Comparison of ENCODE assay signal across 8 mouse cellular contexts in the genomic region with DNA sequence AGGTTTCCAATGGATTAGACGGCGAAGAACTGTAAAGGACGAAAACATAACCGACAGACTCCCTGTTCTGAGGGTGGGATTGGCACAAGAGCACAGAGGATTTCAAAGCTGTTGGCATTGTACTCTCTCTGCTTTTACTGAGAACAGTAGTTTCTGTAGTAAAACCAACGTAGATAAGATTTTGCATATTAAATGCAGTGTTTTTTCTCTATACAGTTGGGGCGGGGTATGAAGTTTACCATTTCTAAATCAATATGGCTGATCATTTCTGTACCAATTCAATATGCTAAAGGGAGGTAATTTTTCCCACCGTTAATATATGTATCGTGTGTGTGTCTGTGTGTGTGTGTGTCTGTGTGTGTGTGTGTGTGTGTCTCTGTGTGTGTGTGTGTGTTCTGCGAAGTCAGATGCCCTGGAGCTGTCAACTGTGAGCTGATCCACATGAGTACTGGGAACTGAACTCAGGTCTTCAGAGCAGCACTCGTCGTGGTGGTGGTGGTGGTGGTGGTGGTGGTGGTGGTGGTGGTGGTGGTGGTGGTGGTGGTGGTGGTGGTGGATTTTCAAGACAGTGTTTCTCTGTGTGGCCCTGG. TPM values are rescaled to one million over a fixed set of nuclear protein-coding genes. Genes with fewer than 3 reads are reported as not detected.
DNase-seq lines count a peak whose midpoint lies in the region; ATAC-seq and TF ChIP-seq lines count a peak whose summit lies in the region.

No protein-coding gene starts in this region.

- no peak for TF ChIP-seq EP300 in liver, postnatal 0 days (IDR thresholded peaks at IDR 0.05; ENCODE audit: low read depth)

- H3K27ac ChIP-seq in gastrocnemius, adult 2 months = peak overlapping the region; percentile 95
- peak overlapping the region; percentile 94 for H3K27ac ChIP-seq in forebrain, embryonic 15.5 days (replicated peaks)
- H3K27ac ChIP-seq in liver, postnatal 0 days (ENCODE audit: low read depth) = peak overlapping the region; percentile 83

- peak overlapping the region; percentile 59 for H3K4me2 ChIP-seq in forebrain, embryonic 15.5 days (replicated peaks)
- H3K4me2 ChIP-seq in liver, postnatal 0 days (ENCODE audit: low read depth, low read length) = peak overlapping the region; percentile 72

- ATAC-seq in CD4-positive, CD25-positive, alpha-beta regulatory T cell, adult 4 months = peak; percentile 54
- ATAC-seq in forebrain, embryonic 15.5 days (replicated peaks) = peak; percentile 49
- no peak for ATAC-seq in liver, postnatal 0 days

- no peaks in the 10 kb centered on the region for H3K27me3 ChIP-seq in forebrain, embryonic 15.5 days
- H3K27me3 ChIP-seq in liver, postnatal 0 days (ENCODE audit: insufficient read depth, low read length) = no peaks in the 10 kb centered on the region

- 24% methylated on average over 11 of the region's 11 CpGs for WGBS in forebrain, embryonic 15.5 days
- 24% methylated on average over 11 of the region's 11 CpGs for WGBS in liver, postnatal 0 days (ENCODE audit: insufficient replicate concordance)

- H3K9ac ChIP-seq in forebrain, embryonic 15.5 days (replicated peaks) = peak overlapping the region; percentile 75
- peak overlapping the region; percentile 69 for H3K9ac ChIP-seq in liver, postnatal 0 days (replicated peaks)

- H3K36me3 ChIP-seq in forebrain, embryonic 15.5 days = no peaks in the 10 kb centered on the region
- H3K36me3 ChIP-seq in liver, postnatal 0 days (replicated peaks; ENCODE audit: insufficient read depth, low read length) = no peaks in the 10 kb centered on the region

- H3K4me1 ChIP-seq in forebrain, embryonic 15.5 days = 0 out of 2 replicates have a peak, but pooled peaks cover under 1% of the 10 kb centered on the region
- H3K4me1 ChIP-seq in liver, postnatal 0 days (ENCODE audit: insufficient read depth) = peaks cover 22% of the 10 kb centered on the region

- intact Hi-C loops in gastrocnemius, adult 2 months (cut with DNase I) = no loop called here

- no peak for DNase-seq in gastrocnemius, adult 2 months
- DNase-seq in gastrocnemius, postnatal 25 days = no peak
- DNase-seq in liver, postnatal 0 days = no peak
- no peak for DNase-seq in layer of hippocampus, adult 9-10 months (ENCODE audit: low spot score)
- DNase-seq in B cell, adult 2 months = no peak
- no peak for DNase-seq in cerebellum, postnatal 14 days

- TF ChIP-seq CTCF in gastrocnemius, adult 2 months (IDR thresholded peaks at IDR 0.05) = no peak
- no peak for TF ChIP-seq CTCF in liver, postnatal 0 days (IDR thresholded peaks at IDR 0.05; ENCODE audit: low read depth)

- no peaks in the 10 kb centered on the region for H3K9me3 ChIP-seq in forebrain, embryonic 15.5 days
- no peaks in the 10 kb centered on the region for H3K9me3 ChIP-seq in liver, postnatal 0 days (ENCODE audit: low read length)

- H3K4me3 ChIP-seq in gastrocnemius, adult 2 months = peak overlapping the region; percentile 69
- peak overlapping the region; percentile 53 for H3K4me3 ChIP-seq in forebrain, embryonic 15.5 days
- H3K4me3 ChIP-seq in liver, postnatal 0 days (ENCODE audit: low read depth, low read length) = peak overlapping the region; percentile 44

RNA-seq across cellular contexts. Expression of gene Parp16, which starts 7.1 kb away (rescaled TPM):
- total RNA-seq in gastrocnemius, adult 2 months (2021) = 1 to 10 TPM; 3.6 to 3.9 TPM
- total RNA-seq in gastrocnemius, postnatal 25 days (2021) = 1 to 10 TPM; 3.8 to 5.3 TPM
- 1 to 10 TPM; 6.4 to 7.5 TPM for polyA plus RNA-seq in CD4-positive, CD25-positive, alpha-beta regulatory T cell, adult 4 months (2017; shearing (Covaris generic))
- polyA plus RNA-seq in forebrain, embryonic 15.5 days (2015; fragmentation: Nextera tagmentation; extraction: Ambion mirVana) = 4.9 and 5.1 TPM in 2 replicates
- polyA plus RNA-seq in liver, postnatal 0 days (2015; fragmentation: Nextera tagmentation; extraction: Ambion mirVana) = 11.7 and 12.0 TPM in 2 replicates
